Mouse (Mus musculus) right cerebral cortex, postnatal 10 days (tissue): ENCODE measurements around the gene Scml4.

Experiments used
- DNase-seq, 2 experiments: peaks; one replicate each; pipeline ENCODE4 v3.0.0; 2021; ENCODE audit warnings: low spot score in 2 of 2

Scml4 gene

DNA sequence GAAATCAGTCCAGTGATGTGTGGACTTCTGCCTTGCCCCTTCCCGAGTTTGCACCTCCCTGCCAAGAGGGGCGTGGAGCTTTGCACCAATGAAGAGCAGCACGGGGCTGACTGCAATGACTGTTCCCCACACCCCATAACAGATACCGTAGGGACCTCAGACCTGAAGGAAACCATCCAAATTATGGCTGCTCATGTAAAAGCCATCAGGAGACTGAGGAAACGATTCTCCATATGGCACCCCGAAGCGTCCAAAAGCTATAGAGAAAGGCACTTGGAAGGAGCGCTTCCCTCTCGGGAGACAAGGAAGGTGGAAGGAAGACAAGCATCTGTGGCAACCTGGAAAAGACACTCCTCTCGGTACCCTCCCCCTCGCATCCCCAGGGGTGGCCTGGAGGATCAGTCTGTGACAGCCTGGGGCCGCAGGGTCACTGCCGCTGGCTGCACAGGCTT, 134.2 kb downstream of the Scml4 start:
- DNase-seq, result no peak

DNA sequence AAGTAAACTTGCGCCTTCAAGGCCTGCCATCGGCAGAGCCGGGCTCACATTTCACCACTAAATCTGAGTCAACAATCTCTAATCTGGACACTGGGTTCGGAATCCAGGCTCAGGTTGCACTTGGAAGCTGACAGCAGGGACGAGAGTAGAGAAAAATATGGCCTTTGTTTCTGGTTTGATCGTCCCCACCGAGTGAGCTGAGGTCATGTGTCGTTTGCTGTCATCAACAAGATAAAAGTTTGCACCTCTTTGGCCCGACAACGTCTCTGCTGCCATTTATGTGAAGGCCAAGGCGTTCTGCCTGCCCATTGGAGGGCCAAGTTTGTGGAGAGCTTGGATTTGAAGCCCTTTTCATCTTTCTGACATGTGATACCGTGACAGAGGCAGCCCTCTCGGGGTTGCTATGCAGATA, 135.3 kb downstream of the Scml4 start:
- no peak for DNase-seq

DNA sequence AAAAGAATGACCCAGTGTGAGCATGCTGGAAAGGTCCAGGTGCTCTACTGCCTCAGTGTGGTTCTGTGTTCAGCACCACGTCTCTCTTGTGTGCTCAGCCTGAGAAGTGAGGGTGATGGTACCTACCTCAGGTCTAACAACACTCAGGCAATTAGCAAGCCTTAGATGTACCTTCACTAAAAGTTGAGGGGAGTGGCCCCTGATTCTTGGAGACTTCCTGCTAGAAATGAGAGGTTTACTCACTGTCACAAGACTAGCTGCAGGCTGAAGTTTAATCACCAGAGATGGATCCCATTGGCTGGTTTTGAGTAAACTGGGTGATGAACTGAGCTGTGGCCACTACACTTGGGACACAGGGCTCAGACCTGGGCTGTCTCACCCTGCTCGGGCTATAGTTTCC, 137.1 kb downstream of the Scml4 start:
- no peak for DNase-seq

- no peak for DNase-seq
Measured at GRCm38 (mm10) chr10:42999324-42999723, 139.2 kb downstream of the Scml4 start.

DNA sequence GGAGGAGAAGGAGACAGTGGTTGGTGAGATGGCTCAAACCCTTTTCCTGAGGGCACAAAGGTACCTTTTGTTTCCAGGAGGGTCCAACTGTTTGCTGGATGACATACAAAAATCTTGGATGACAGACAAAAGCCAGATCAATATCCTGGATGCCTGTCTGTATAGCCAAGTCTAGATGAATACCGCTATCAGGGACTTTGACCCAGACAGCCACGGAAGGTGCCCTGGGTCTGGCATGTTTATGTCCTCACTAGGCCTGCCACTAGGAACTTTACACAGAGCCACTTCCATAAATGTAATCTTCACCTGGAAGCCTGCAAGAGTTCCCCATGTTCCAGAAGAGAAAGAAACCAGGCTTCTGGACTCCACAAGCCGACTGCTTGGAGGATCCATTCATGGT, 141.3 kb downstream of the Scml4 start:
- no peak for DNase-seq

DNA sequence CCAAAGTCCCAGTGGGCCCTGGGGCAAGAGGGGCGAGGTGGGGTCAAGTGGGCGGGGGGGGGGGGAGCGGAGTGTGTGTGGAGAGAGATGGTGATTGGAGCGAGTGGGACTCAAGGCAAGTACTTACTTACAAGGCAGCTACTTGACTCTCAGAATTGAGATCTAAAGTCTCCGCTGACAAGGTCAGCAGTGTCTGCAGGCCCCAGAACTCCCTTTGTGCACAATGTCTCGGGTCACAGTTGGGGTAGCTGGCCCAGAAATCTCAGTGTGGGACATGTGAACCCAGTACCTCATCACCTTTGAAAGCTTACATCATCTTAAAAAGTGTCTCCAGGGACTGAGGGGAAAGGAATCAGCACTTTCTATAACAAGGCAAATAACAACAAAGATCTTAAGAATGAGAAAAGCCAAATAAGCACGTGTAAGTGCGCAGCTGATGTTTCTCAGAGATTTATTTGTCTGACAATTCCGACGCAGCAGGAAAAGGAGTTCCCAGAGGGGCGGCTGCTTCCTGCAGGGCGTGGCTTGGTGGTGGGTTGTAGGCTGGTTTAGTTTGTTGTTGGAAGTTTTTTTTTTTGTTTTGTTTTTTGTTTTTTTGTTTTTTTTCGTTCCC, 142.0 kb downstream of the Scml4 start:
- DNase-seq, result no peak

GRCm38 (mm10) chr10:43002721-43003465, 142.7 kb downstream of the Scml4 start:
- DNase-seq, result no peak

DNA sequence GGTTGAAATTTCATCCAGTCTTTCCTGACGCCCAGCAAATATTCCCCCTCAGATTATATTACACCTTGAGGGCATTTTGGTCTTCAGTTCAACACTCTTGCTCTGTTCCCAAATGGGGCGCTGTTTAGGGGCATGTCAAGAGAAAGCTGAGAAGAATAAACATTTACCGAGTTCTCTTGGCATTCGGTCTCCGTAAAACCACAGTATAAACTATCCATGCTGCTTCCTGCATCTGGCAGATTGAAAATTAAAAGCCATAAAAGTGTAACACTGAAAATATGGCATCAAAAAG, 143.2 kb downstream of the Scml4 start:
- no peak for DNase-seq

DNA sequence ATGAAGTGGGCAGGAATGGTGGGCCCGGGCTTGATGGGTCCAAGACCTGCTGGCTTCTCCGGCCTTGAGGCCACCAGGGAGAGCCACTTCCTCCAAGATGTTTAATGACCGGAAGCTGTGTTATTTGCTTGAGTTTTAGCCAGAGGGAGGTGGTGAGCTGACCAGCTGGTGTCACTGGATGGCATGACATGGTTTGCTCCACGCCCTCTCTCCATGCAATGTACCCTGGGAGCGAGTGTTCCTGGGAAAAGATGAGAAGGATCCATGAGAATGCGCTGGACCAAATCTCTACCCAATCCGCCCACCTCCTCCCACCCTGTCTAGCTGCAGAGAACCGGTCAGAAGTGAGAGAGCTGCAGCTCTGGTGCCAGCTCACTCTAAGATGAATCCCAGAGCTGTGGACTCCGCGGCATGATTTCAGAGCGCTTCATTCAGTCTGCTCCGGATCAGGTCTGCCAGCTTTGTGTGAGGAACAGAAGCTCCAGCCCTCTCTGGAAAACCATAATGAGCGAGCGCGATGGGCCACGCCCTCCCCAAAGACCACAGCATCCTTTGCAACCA, 144.1 kb downstream of the Scml4 start:
- no peak for DNase-seq

DNA sequence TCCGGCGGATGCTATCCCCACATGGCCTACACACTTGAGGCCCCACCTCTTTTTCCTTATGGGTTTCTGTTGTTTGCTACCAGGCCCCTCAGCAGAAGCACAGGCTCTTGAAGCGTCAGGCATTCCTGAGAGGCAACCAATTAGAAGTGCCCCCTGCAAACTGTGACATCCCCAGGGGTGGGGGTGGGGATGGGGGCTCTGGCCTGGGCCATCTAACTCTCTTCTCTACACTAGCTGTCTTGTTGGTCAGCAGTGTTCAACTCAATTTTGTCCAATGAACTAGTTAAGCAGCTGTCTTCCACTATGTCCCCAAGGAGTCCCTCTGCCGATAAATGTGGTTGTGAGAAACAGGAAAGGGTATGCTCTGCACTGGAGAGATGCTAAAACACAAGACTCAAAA, 144.9 kb downstream of the Scml4 start:
- no peak for DNase-seq

- DNase-seq, result no peak
Measured at GRCm38 (mm10) chr10:43005677-43006076, 145.5 kb downstream of the Scml4 start.

- DNase-seq, result no peak
Measured at GRCm38 (mm10) chr10:43006534-43006933, 146.4 kb downstream of the Scml4 start.

DNA sequence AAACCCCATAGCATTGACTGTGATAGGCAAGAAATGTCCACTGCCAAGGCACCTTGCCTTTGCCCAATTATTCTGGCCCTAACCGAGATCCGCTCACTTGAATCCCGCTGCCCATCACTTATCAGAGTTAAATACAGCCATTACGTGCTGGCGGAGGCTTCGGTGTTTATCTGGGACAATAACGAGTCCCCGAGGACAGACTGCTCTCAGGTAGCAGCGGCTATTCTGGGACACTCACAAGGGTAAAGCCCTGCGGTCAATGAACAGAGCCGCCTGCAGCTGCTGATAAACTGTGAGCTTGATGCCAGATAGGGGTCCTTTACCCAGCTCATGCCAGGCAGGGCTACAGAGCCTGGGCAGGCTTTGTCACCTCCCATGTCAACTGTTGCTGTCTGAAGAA, 147.9 kb downstream of the Scml4 start:
- no peak for DNase-seq
